Mouse (Mus musculus): Measurements from ENCODE around the gene Ebi3.

DNA sequence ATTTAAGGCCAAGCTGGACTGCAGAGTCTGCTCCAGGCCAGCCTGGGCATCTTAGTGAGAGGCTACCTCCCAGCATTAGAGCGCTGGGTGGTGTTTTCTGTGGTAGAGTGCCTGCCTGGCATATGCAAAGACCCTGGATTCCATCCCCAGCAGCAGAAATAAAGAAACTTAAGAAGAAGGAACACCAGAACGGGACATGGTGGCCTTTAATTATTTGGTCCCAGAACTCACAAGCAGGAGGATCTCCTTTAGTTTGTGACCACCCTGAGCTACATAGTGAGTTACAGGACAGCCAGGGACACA, 6.1 kb downstream of the Ebi3 start:
- TF ChIP-seq CTCF (IDR thresholded peaks at IDR 0.05), result no peak
- TF ChIP-seq EP300 (IDR thresholded peaks at IDR 0.05; ENCODE audit: insufficient read depth, low read depth, low read length), result no peak

Measured in heart, adult 2 months (tissue).